Mouse (Mus musculus) thymus, adult 2 months (tissue): ENCODE results near the gene Bbs9.

Experiments
- CTCF ChIP-seq: fragments of 200-500 bp; IDR thresholded peaks from 2 replicates; pipeline ENCODE4 v1.5.1; 2012; ENCODE audit warnings: mild to moderate bottlenecking, control low read depth, low read length, moderate library complexity, borderline replicate concordance; ENCODE audit not compliant: control insufficient read depth, poor library complexity, insufficient read depth; ENCODE audit errors: extremely low read depth
- POLR2A ChIP-seq: fragments of 200-500 bp; IDR thresholded peaks from 2 replicates; pipeline ENCODE4 v1.6.1; 2012; ENCODE audit warnings: mild to moderate bottlenecking, low read length, control low read depth, moderate library complexity; ENCODE audit not compliant: control insufficient read depth, poor library complexity, insufficient read depth; ENCODE audit errors: extremely low read depth

- no peak for TF ChIP-seq CTCF
- TF ChIP-seq POLR2A, result no peak
Observed at GRCm38 (mm10) chr9:22814407-22815092, 339.0 kb downstream of the Bbs9 start.
